Comparison of ENCODE assay signal across 8 mouse cellular contexts in genomic region chr9:69290018-69290880, GRCm38 (mm10).
A peak's percentile ranks its signal among the peaks of the same experiment; 100 is the strongest.
DNase-seq lines count a peak whose midpoint lies in the region; ATAC-seq and TF ChIP-seq lines count a peak whose summit lies in the region.

No protein-coding gene starts in this region.

- peak; percentile 38 for ATAC-seq in forebrain, postnatal 0 days
- peak; percentile 22 for ATAC-seq in inflammation-experienced regulatory T-cells, adult 6 months
- peak; percentile 46; the same call in 1 of the 2 replicates for ATAC-seq in liver, embryonic 14.5 days (ENCODE audit: insufficient read depth)

- H3K4me3 ChIP-seq in left cerebral cortex, adult 2 months, result peak overlapping the region; percentile 90
- peak overlapping the region; percentile 66 for H3K4me3 ChIP-seq in forebrain, postnatal 0 days (ENCODE audit: low read depth, low read length)
- H3K4me3 ChIP-seq in liver, embryonic 14.5 days (ENCODE audit: insufficient read depth in 1 of 2, low read depth in 2 of 2, low read length in 2 of 2), result peak overlapping the region; percentile 44 to 60

- WGBS in forebrain, postnatal 0 days, result 4% methylated on average over 65 of the region's 73 CpGs
- under 1% methylated on average over 70 of the region's 73 CpGs for WGBS in liver, embryonic 14.5 days (ENCODE audit: insufficient replicate concordance)

- H3K27me3 ChIP-seq in forebrain, postnatal 0 days (ENCODE audit: insufficient read depth, low read length), result peaks cover 21% of the 10 kb centered on the region
- peaks cover 33% of the 10 kb centered on the region for H3K27me3 ChIP-seq in liver, embryonic 14.5 days (ENCODE audit: control insufficient read depth, insufficient read depth, low read length)

- no peaks in the 10 kb centered on the region; the same call in 1 of the 2 replicates for H3K4me1 ChIP-seq in forebrain, postnatal 0 days (ENCODE audit: insufficient read depth)
- no peaks in the 10 kb centered on the region for H3K4me1 ChIP-seq in liver, embryonic 14.5 days (replicated peaks; ENCODE audit: control insufficient read depth in 2 of 2, insufficient read depth in 2 of 2, low read length in 1 of 2)

- no peak for TF ChIP-seq EP300 in liver, embryonic 14.5 days (IDR thresholded peaks at IDR 0.05; ENCODE audit: low read depth)

- peak overlapping the region; percentile 87 for H3K27ac ChIP-seq in left cerebral cortex, adult 2 months
- 0 out of 2 replicates have a peak overlapping the region, but pooled peaks have one; percentile 15 for H3K27ac ChIP-seq in forebrain, postnatal 0 days (ENCODE audit: low read depth, low read length)
- no peak overlapping the region for H3K27ac ChIP-seq in liver, embryonic 14.5 days

- peak; percentile 23 to 32 for DNase-seq in left cerebral cortex, adult 2 months (ENCODE audit: extremely low spot score in 1 of 2, low spot score in 2 of 2)
- DNase-seq in left cerebral cortex, adult 8-10 months (ENCODE audit: low spot score in 2 of 2), result no peak
- DNase-seq in cerebellum, adult 11-12 months, result peak; percentile 61
- DNase-seq in forebrain, postnatal 0 days, result peak; percentile 30
- DNase-seq in liver, embryonic 14.5 days (ENCODE audit: low read depth in 3 of 3, low spot score in 3 of 3), result no peak
- peak; percentile 66 for DNase-seq in naive thymus-derived CD4-positive, alpha-beta T cell, adult 2 months (ENCODE audit: low read depth)
- peak; percentile 21 to 59 for DNase-seq in thymus, postnatal 36 days

- no peaks in the 10 kb centered on the region for H3K9me3 ChIP-seq in forebrain, postnatal 0 days (ENCODE audit: low read length)
- no peaks in the 10 kb centered on the region for H3K9me3 ChIP-seq in liver, embryonic 14.5 days (ENCODE audit: control insufficient read depth, low read length)

- no peaks in the 10 kb centered on the region for H3K36me3 ChIP-seq in forebrain, postnatal 0 days (ENCODE audit: insufficient read depth)
- H3K36me3 ChIP-seq in liver, embryonic 14.5 days (replicated peaks; ENCODE audit: control insufficient read depth, insufficient read depth, low read depth), result no peaks in the 10 kb centered on the region

- intact Hi-C loops in left cerebral cortex, adult 2 months (cut with DNase I), result loop anchor here (5.0 to 10.0 kb wide), 5 partner anchors 163 to 1273 kb away; partner anchors contain the start of gene Rora

- H3K4me2 ChIP-seq in forebrain, postnatal 0 days (ENCODE audit: low read depth), result peak overlapping the region; percentile 98
- peak overlapping the region; percentile 63 for H3K4me2 ChIP-seq in liver, embryonic 14.5 days (ENCODE audit: low read depth)

- TF ChIP-seq CTCF in left cerebral cortex, adult 2 months (IDR thresholded peaks at IDR 0.05), result no peak
- TF ChIP-seq CTCF in forebrain, postnatal 0 days (IDR thresholded peaks at IDR 0.05; ENCODE audit: low read depth), result no peak
- TF ChIP-seq CTCF in liver, embryonic 14.5 days (IDR thresholded peaks at IDR 0.05; ENCODE audit: low read depth), result no peak

- peak overlapping the region; percentile 53 for H3K9ac ChIP-seq in forebrain, postnatal 0 days
- peak overlapping the region; percentile 1; the same call in 1 of the 2 replicates for H3K9ac ChIP-seq in liver, embryonic 14.5 days (replicated peaks)

Comparison
In these comparisons a context has a peak if more than half of its experiments do, and no peak if none do; other contexts are left out.
1. DNase-seq: peak in left cerebral cortex, adult 2 months (2 of 2), cerebellum, adult 11-12 months (single experiment), forebrain, postnatal 0 days (single experiment), naive thymus-derived CD4-positive, alpha-beta T cell, adult 2 months (single experiment) and thymus, postnatal 36 days (2 of 2); none in left cerebral cortex, adult 8-10 months (0 of 2) and liver, embryonic 14.5 days (0 of 3).
2. Peak in every context shown above with its lines, with median percentiles within 50 percentile points of each other: H3K4me3 ChIP-seq and ATAC-seq.